8 mouse cellular contexts compared by ENCODE assay signal in genomic region chr16:91406585-91407220, GRCm38 (mm10). TPM values are rescaled to one million over a fixed set of nuclear protein-coding genes. Genes with fewer than 3 reads are reported as not detected.
DNase-seq lines count a peak whose midpoint lies in the region; TF ChIP-seq lines count a peak whose summit lies in the region.

No protein-coding gene starts in this region.

- in situ Hi-C loops in ES-E14 (cut with MboI; ENCODE audit: low sequenced_read_pairs in 2 of 2, unreplicated experiment in 2 of 2) = no loop called here

- no peaks in the 10 kb centered on the region for H3K36me3 ChIP-seq in ES-E14 (ENCODE audit: control insufficient read depth, insufficient read depth, low read length, poor library complexity, severe bottlenecking)
- peaks cover 85% of the 10 kb centered on the region for H3K36me3 ChIP-seq in erythroblast, embryonic 14.5 days (ENCODE audit: control insufficient read depth)
- peaks cover 69% of the 10 kb centered on the region for H3K36me3 ChIP-seq in megakaryocyte, embryonic 14.5 days (replicated peaks; ENCODE audit: low read length)
- peaks cover 5% of the 10 kb centered on the region; the same call in 1 of the 2 replicates for H3K36me3 ChIP-seq in splenic B cell, adult 2 months (ENCODE audit: control insufficient read depth, insufficient read depth, low read length, poor library complexity, severe bottlenecking)

- H3K9ac ChIP-seq in ES-E14 (ENCODE audit: insufficient read depth, low read depth, low read length, poor library complexity, severe bottlenecking) = peak overlapping the region; percentile 71

- H3K4me3 ChIP-seq in cerebellum, adult 2 months (replicated peaks; ENCODE audit: insufficient read depth, low read depth, low read length) = peak overlapping the region; percentile 44
- H3K4me3 ChIP-seq in ES-E14 (ENCODE audit: insufficient read depth in 1 of 2, low read depth in 1 of 2, low read length in 2 of 2, poor library complexity in 1 of 2, severe bottlenecking in 1 of 2) = peak overlapping the region; percentile 63 to 77
- H3K4me3 ChIP-seq in erythroblast, embryonic 14.5 days (replicated peaks) = peak overlapping the region; percentile 92
- H3K4me3 ChIP-seq in megakaryocyte, embryonic 14.5 days (replicated peaks) = peak overlapping the region; percentile 95

- H3K4me1 ChIP-seq in cerebellum, adult 2 months (ENCODE audit: control insufficient read depth, insufficient read depth, low read length) = no peaks in the 10 kb centered on the region
- no peaks in the 10 kb centered on the region for H3K4me1 ChIP-seq in ES-E14 (ENCODE audit: control insufficient read depth in 2 of 2, insufficient read depth in 2 of 2, low read length in 2 of 2, poor library complexity in 1 of 2)
- peaks cover 63% of the 10 kb centered on the region for H3K4me1 ChIP-seq in erythroblast, embryonic 14.5 days (ENCODE audit: control insufficient read depth)
- H3K4me1 ChIP-seq in megakaryocyte, embryonic 14.5 days = peaks cover 37% of the 10 kb centered on the region

- 9% methylated on average over 13 of the region's 13 CpGs for whole genome bisulfite sequencing in cerebellum, adult 2 months

- no peaks in the 10 kb centered on the region for H3K27me3 ChIP-seq in cerebellum, adult 2 months (ENCODE audit: control insufficient read depth, insufficient read depth, low read length)
- H3K27me3 ChIP-seq in erythroblast, embryonic 14.5 days (ENCODE audit: control insufficient read depth) = no peaks in the 10 kb centered on the region
- no peaks in the 10 kb centered on the region for H3K27me3 ChIP-seq in megakaryocyte, embryonic 14.5 days (replicated peaks)
- H3K27me3 ChIP-seq in splenic B cell, adult 2 months (ENCODE audit: control insufficient read depth, insufficient read depth, low read length, poor library complexity, severe bottlenecking) = no peaks in the 10 kb centered on the region

- TF ChIP-seq POLR2A in cerebellum, adult 2 months (IDR thresholded peaks at IDR 0.05; ENCODE audit: borderline replicate concordance, insufficient read depth, low read length) = no peak

- TF ChIP-seq CTCF in cerebellum, adult 2 months (IDR thresholded peaks at IDR 0.05; ENCODE audit: borderline replicate concordance, insufficient read depth, low read depth, low read length) = no peak

- H3K27ac ChIP-seq in cerebellum, adult 2 months (ENCODE audit: insufficient read depth, low read length) = no peak overlapping the region
- H3K27ac ChIP-seq in ES-E14 (ENCODE audit: insufficient read depth, low read depth, low read length, poor library complexity, severe bottlenecking) = no peak overlapping the region

- H3K9me3 ChIP-seq in ES-E14 (ENCODE audit: control insufficient read depth, insufficient read depth, low read depth, low read length) = no peaks in the 10 kb centered on the region
- no peaks in the 10 kb centered on the region; the same call in 1 of the 2 replicates for H3K9me3 ChIP-seq in erythroblast, embryonic 14.5 days (ENCODE audit: control insufficient read depth, low read length)
- H3K9me3 ChIP-seq in megakaryocyte, embryonic 14.5 days = no peaks in the 10 kb centered on the region

- no peak for DNase-seq in cerebellum, adult 2 months
- DNase-seq in cerebellum, adult 11-12 months = no peak
- no peak for DNase-seq in ES-E14 (ENCODE audit: low read depth, low spot score)
- DNase-seq in heart, postnatal 4 days = peak; percentile 60
- DNase-seq in kidney, postnatal 4 days = peak; percentile 46 to 61
- DNase-seq in splenic B cell, adult 2 months (ENCODE audit: low read depth, low spot score) = peak; percentile 70

TF ChIP-seq in ES-E14, 5 proteins besides CTCF, POLR2A, EP300 and RAD21:
- TF ChIP-seq HCFC1 (IDR thresholded peaks at IDR 0.05; ENCODE audit: borderline replicate concordance, insufficient read depth, low read length) = no peak
- TF ChIP-seq CHD2 (IDR thresholded peaks at IDR 0.05; ENCODE audit: low read depth, low read length) = no peak
- no peak for TF ChIP-seq ZNF384 (IDR thresholded peaks at IDR 0.05; ENCODE audit: low read depth, low read length)
- TF ChIP-seq ZC3H11A (IDR thresholded peaks at IDR 0.05; ENCODE audit: borderline replicate concordance, low read depth, low read length) = no peak
- TF ChIP-seq MAFK (IDR thresholded peaks at IDR 0.05; ENCODE audit: insufficient read depth, low read depth, low read length) = no peak

RNA-seq across cellular contexts. Expression of gene Il10rb, which starts 0.7 kb away (rescaled TPM):
- polyA plus RNA-seq in cerebellum, adult 2 months (2012; rRNA removed) = 9.1 and 10.4 TPM in 2 replicates
- 2.3 and 3.4 TPM in 2 replicates for total RNA-seq in ES-E14 (2012; rRNA removed)
- polyA plus RNA-seq in erythroblast, embryonic 14.5 days (2012) = 0.73 and 0.96 TPM in 2 replicates
- total RNA-seq in heart, postnatal 4 days (2021) = 10 to 100 TPM; 66.2 to 67.4 TPM
- 2.0 and 13.1 TPM in 2 replicates for polyA plus RNA-seq in megakaryocyte, embryonic 14.5 days (2012; ENCODE audit: insufficient read depth, low replicate concordance)

RNA-seq across cellular contexts. Expression of gene Gm21970, which starts 15.2 kb away (rescaled TPM):
- not detected in 2 replicates for polyA plus RNA-seq in cerebellum, adult 2 months (2012; rRNA removed)
- not detected in 2 replicates for total RNA-seq in ES-E14 (2012; rRNA removed)
- not detected in 2 replicates for polyA plus RNA-seq in erythroblast, embryonic 14.5 days (2012)
- not detected for total RNA-seq in heart, postnatal 4 days (2021)
- not detected in 2 replicates for polyA plus RNA-seq in megakaryocyte, embryonic 14.5 days (2012; ENCODE audit: insufficient read depth, low replicate concordance)

RNA-seq across cellular contexts. Expression of gene Ifnar2, which starts 34.1 kb away (rescaled TPM):
- 33.9 and 35.5 TPM in 2 replicates for polyA plus RNA-seq in cerebellum, adult 2 months (2012; rRNA removed)
- total RNA-seq in ES-E14 (2012; rRNA removed) = 20.6 and 33.6 TPM in 2 replicates
- 7.3 and 9.3 TPM in 2 replicates for polyA plus RNA-seq in erythroblast, embryonic 14.5 days (2012)
- total RNA-seq in heart, postnatal 4 days (2021) = 10 to 100 TPM; 29.9 to 33.8 TPM
- polyA plus RNA-seq in megakaryocyte, embryonic 14.5 days (2012; ENCODE audit: insufficient read depth, low replicate concordance) = 45.8 and 47.7 TPM in 2 replicates

Comparison
In these comparisons a context has a peak if more than half of its experiments do, and no peak if none do; other contexts are left out.
1. DNase-seq: peak in heart, postnatal 4 days (single experiment), kidney, postnatal 4 days (2 of 2) and splenic B cell, adult 2 months (single experiment); none in cerebellum, adult 2 months (0 of 2), cerebellum, adult 11-12 months (single experiment) and ES-E14 (single experiment).
2. H3K4me3 ChIP-seq: peak in every context shown above with its lines; median percentile 95 in megakaryocyte, embryonic 14.5 days; 92 in erythroblast, embryonic 14.5 days; 70 in ES-E14; 44 in cerebellum, adult 2 months.